Mouse (Mus musculus): ENCODE results near the gene Adora2a. TPM values are rescaled to one million over a fixed set of nuclear protein-coding genes. Genes with fewer than 3 reads are reported as not detected.
"Not testable (repeated sequence)": the region's sequence is repeated elsewhere in the genome, so short reads cannot be mapped to it uniquely, and the experiment has no call there.

Adora2a gene
- total and polyA plus RNA-seq, 3 experiments, result 0.04 TPM; not detected in 2

DNA sequence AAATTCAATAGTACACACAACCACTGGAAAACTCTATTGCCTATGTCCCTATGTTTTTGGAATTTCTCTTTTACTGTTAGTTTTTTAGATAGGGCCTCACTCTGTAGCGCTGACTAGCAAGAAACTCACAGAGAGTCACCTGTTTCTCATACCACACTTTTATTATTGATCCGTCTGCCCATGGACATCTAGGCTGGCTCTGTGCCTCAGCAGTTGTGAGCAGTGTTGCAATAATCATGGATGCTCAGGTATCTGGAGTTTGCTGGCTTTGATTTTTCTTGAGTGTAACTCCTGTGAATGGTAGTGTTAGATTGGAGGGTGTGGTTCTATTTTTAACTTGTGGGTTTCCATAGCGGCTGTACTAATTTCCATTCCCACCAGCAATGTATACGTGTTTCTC, 38.7 kb downstream of the Adora2a start:
- Histone ChIP-seq H3K36me3 (ENCODE audit: control insufficient read depth in 1 of 2, insufficient read depth in 2 of 2, low read length in 2 of 2) (no peaks in the 10 kb centered on the region), H3K79me2 (ENCODE audit: control insufficient read depth, insufficient read depth, low read length, poor library complexity) (no peaks in the 10 kb centered on the region), H3K4me3 (ENCODE audit: control insufficient read depth in 1 of 2, insufficient read depth in 1 of 2, low read depth in 2 of 2, low read length in 2 of 2) (no peak overlapping the region), H3K9ac (ENCODE audit: control insufficient read depth, low read depth, low read length, poor library complexity, severe bottlenecking) (no peak overlapping the region), H3K4me1 (ENCODE audit: control insufficient read depth in 1 of 2, insufficient read depth in 2 of 2, low read length in 2 of 2) (no peaks in the 10 kb centered on the region), H3K9me3 (replicated peaks; ENCODE audit: insufficient read depth, low read length) (no peaks in the 10 kb centered on the region), H3K27me3 (ENCODE audit: control insufficient read depth in 1 of 2, insufficient read depth in 2 of 2, low read length in 2 of 2) (peaks cover 0 to 6% of the 10 kb centered on the region in 2 experiments; a peak in 3 of 4 replicates), H3K27ac (ENCODE audit: control insufficient read depth, low read depth, low read length) (no peak overlapping the region)
- no peak for DNase-seq (ENCODE audit: low read depth, low spot score)
- TF ChIP-seq TCF12 (IDR thresholded peaks at IDR 0.05; ENCODE audit: low read depth, low read length) (no peak), E2F4 (IDR thresholded peaks at IDR 0.05; ENCODE audit: borderline replicate concordance, low read depth, low read length) (no peak), UBTF (IDR thresholded peaks at IDR 0.05; ENCODE audit: borderline replicate concordance, insufficient read depth, low read depth, low read length) (no peak), TBP (IDR thresholded peaks at IDR 0.05; ENCODE audit: low read depth, low read length) (no peak)

- TF ChIP-seq ZNF384 (IDR thresholded peaks at IDR 0.05; ENCODE audit: low read depth, low read length), result peak; percentile 96
- 0 out of 2 replicates have a peak, but pooled peaks have one; percentile 18 for TF ChIP-seq HCFC1 (IDR thresholded peaks at IDR 0.05; ENCODE audit: low read depth, low read length)
- TF ChIP-seq ELF1 (IDR thresholded peaks at IDR 0.05; ENCODE audit: low read depth, low read length), result 0 out of 2 replicates have a peak, but pooled peaks have one; percentile 14
- peak overlapping the region; percentile 89 to 99; a peak in 2 of 4 replicates for H3K4me3 ChIP-seq (ENCODE audit: control insufficient read depth in 1 of 2, insufficient read depth in 1 of 2, low read depth in 2 of 2, low read length in 2 of 2)
- not testable (repeated sequence) for H3K36me3 ChIP-seq (ENCODE audit: control insufficient read depth in 1 of 2, insufficient read depth in 2 of 2, low read length in 2 of 2); H3K9ac ChIP-seq (ENCODE audit: control insufficient read depth, low read depth, low read length, poor library complexity, severe bottlenecking); H3K9me3 ChIP-seq (replicated peaks; ENCODE audit: insufficient read depth, low read length); H3K27me3 ChIP-seq (ENCODE audit: control insufficient read depth in 1 of 2, insufficient read depth in 2 of 2, low read length in 2 of 2); H3K4me1 ChIP-seq (ENCODE audit: control insufficient read depth in 1 of 2, insufficient read depth in 2 of 2, low read length in 2 of 2); H3K27ac ChIP-seq (ENCODE audit: control insufficient read depth, low read depth, low read length); H3K79me2 ChIP-seq (ENCODE audit: control insufficient read depth, insufficient read depth, low read length, poor library complexity)
- DNase-seq (ENCODE audit: low read depth, low spot score), result peak; percentile 68
These were observed 47.6 kb downstream of the Adora2a start for GRCm38 (mm10) chr10:75364214-75364690.

- peaks cover 0 to 6% of the 10 kb centered on the region in 2 experiments; a peak in 3 of 4 replicates for H3K4me1 ChIP-seq (ENCODE audit: control insufficient read depth in 1 of 2, insufficient read depth in 2 of 2, low read length in 2 of 2)
- H3K27ac ChIP-seq (ENCODE audit: control insufficient read depth, low read depth, low read length), result peak overlapping the region; percentile 55
- peak overlapping the region; percentile 58; the same call in 1 of the 2 replicates for H3K9ac ChIP-seq (ENCODE audit: control insufficient read depth, low read depth, low read length, poor library complexity, severe bottlenecking)
- H3K9me3 ChIP-seq (replicated peaks; ENCODE audit: insufficient read depth, low read length), result no peaks in the 10 kb centered on the region
- peak overlapping the region; percentile 89 to 99 for H3K4me3 ChIP-seq (ENCODE audit: control insufficient read depth in 1 of 2, insufficient read depth in 1 of 2, low read depth in 2 of 2, low read length in 2 of 2)
- peak; percentile 40; the same call in 1 of the 2 replicates for TF ChIP-seq BHLHE40 (IDR thresholded peaks at IDR 0.05; ENCODE audit: borderline replicate concordance, low read depth, low read length)
- TF ChIP-seq CTCF (IDR thresholded peaks at IDR 0.05 in 2 of 3, conservative IDR thresholded peaks at IDR 0.05 in 1 of 3; ENCODE audit: control insufficient read depth in 1 of 3, insufficient read depth in 1 of 3, low read depth in 2 of 3, low read length in 3 of 3, poor library complexity in 1 of 3, severe bottlenecking in 1 of 3), result no peak
- TF ChIP-seq USF1 (IDR thresholded peaks at IDR 0.05; ENCODE audit: low read depth, low read length), result peak; percentile 92
- peak in 1 of 2 experiments; percentile 76; a peak in 2 of 4 replicates for TF ChIP-seq USF2 (IDR thresholded peaks at IDR 0.05; ENCODE audit: borderline replicate concordance in 1 of 2, insufficient read depth in 1 of 2, low read depth in 1 of 2, low read length in 2 of 2)
- no peak for TF ChIP-seq POLR2A (IDR thresholded peaks at IDR 0.05; ENCODE audit: control insufficient read depth in 1 of 2, insufficient read depth in 1 of 2, low read depth in 1 of 2, low read length in 2 of 2, poor library complexity in 1 of 2)
- peak; percentile 88 for TF ChIP-seq MAX (IDR thresholded peaks at IDR 0.05; ENCODE audit: low read length)
- peak; percentile 66 for DNase-seq (ENCODE audit: low read depth, low spot score)
- peaks cover 2% of the 10 kb centered on the region; the same call in 1 of the 2 replicates for H3K79me2 ChIP-seq (ENCODE audit: control insufficient read depth, insufficient read depth, low read length, poor library complexity)
- H3K27me3 ChIP-seq (ENCODE audit: control insufficient read depth in 1 of 2, insufficient read depth in 2 of 2, low read length in 2 of 2), result peaks cover 2 to 4% of the 10 kb centered on the region in 2 experiments; a peak in 3 of 4 replicates
- peaks cover 0 to 5% of the 10 kb centered on the region in 2 experiments; a peak in 2 of 4 replicates for H3K36me3 ChIP-seq (ENCODE audit: control insufficient read depth in 1 of 2, insufficient read depth in 2 of 2, low read length in 2 of 2)
These were observed 48.1 kb downstream of the Adora2a start for GRCm38 (mm10) chr10:75364796-75365195.
